Mouse (Mus musculus): ENCODE results near the gene Mrps18b.
A peak's percentile ranks its signal among the peaks of the same experiment; 100 is the strongest.

- TF ChIP-seq POLR2A (IDR thresholded peaks at IDR 0.05; ENCODE audit: low read depth, low read length) (peak; percentile 87), CTCF (IDR thresholded peaks at IDR 0.05; ENCODE audit: borderline replicate concordance, insufficient read depth, low read length) (no peak)
Observed at GRCm38 (mm10) chr17:35918276-35919059, 2.3 kb upstream of the Mrps18b start.
